Mouse (Mus musculus) liver, adult 2 months (tissue): ENCODE results near the gene Sertad2. TPM values are rescaled to one million over a fixed set of nuclear protein-coding genes. Genes with fewer than 3 reads are reported as not detected.

Source experiments
- DNase-seq: peaks from one replicate; pipeline ENCODE4 v3.0.0-alpha.2; 2011; ENCODE audit warnings: low read depth, low spot score; ENCODE audit errors: extremely low read depth
- H3K27ac ChIP-seq: fragments of 200-500 bp; replicated peaks from 2 replicates; pipeline ENCODE4 v1.5.1; 2012; ENCODE audit warnings: low read depth, mild to moderate bottlenecking, control low read depth, inconsistent platforms, low read length; ENCODE audit not compliant: insufficient read depth
- H3K27me3 ChIP-seq: fragments of 200-500 bp; 2 replicates; pipeline ENCODE4 v1.6.1; 2012; ENCODE audit warnings: mild to moderate bottlenecking, moderate library complexity, low read length, inconsistent platforms; ENCODE audit not compliant: control insufficient read depth, insufficient read depth
- H3K36me3 ChIP-seq: fragments of 200-500 bp; 2 replicates; pipeline ENCODE4 v1.6.1; 2012; ENCODE audit warnings: low read length, inconsistent platforms; ENCODE audit not compliant: control insufficient read depth, insufficient read depth
- H3K4me1 ChIP-seq: fragments of 200-500 bp; 2 replicates; pipeline ENCODE4 v1.6.1; 2011; ENCODE audit warnings: low read length; ENCODE audit not compliant: control insufficient read depth, insufficient read depth
- H3K4me3 ChIP-seq: fragments of 200-500 bp; 2 replicates; pipeline ENCODE4 v1.5.1; 2011; ENCODE audit warnings: low read depth, mild to moderate bottlenecking, control low read depth, low read length, moderate library complexity; ENCODE audit not compliant: insufficient read depth
- H3K79me2 ChIP-seq: fragments of 200-500 bp; 2 replicates; pipeline ENCODE4 v1.6.1; 2012; ENCODE audit warnings: inconsistent platforms, mild to moderate bottlenecking, low read length, moderate library complexity; ENCODE audit not compliant: control insufficient read depth, insufficient read depth
- H3K9ac ChIP-seq: fragments of 200-500 bp; 2 replicates; pipeline ENCODE4 v1.6.1; 2012; ENCODE audit warnings: low read depth, mild to moderate bottlenecking, control low read depth, inconsistent platforms, low read length
- CTCF ChIP-seq: fragments of 200-500 bp; IDR thresholded peaks from 2 replicates; pipeline ENCODE4 v1.5.1; 2011; ENCODE audit warnings: low read depth, low read length, control low read depth
- POLR2A ChIP-seq: fragments of 200-500 bp; IDR thresholded peaks from 2 replicates; pipeline ENCODE4 v1.6.1; 2011; ENCODE audit warnings: low read length, control low read depth; ENCODE audit not compliant: insufficient read depth; ENCODE audit errors: extremely low read depth
- WGBS: fragments of 180-500 bp; shearing (Covaris S2); methylation state at CpG from one replicate; pipeline ENCODE4 v1.1.7; 2018; 5-methylcytosine and 5-hydroxymethylcytosine counted together
- polyA plus RNA-seq: library from polyadenylated mRNA; depleted of rRNA; stranded (reverse); fragments of >200 nt; gene quantifications from 2 replicates; pipeline ENCODE4 v1.2.3, GENCODE M21; 2012
- total RNA-seq: library from RNA; depleted of rRNA; stranded (reverse); fragments of >200 nt; gene quantifications from 2 replicates; pipeline ENCODE4 v1.2.3, GENCODE M21; 2014

Gene Sertad2
- total and polyA plus RNA-seq, 2 experiments: 8.0 to 9.3 TPM

DNA sequence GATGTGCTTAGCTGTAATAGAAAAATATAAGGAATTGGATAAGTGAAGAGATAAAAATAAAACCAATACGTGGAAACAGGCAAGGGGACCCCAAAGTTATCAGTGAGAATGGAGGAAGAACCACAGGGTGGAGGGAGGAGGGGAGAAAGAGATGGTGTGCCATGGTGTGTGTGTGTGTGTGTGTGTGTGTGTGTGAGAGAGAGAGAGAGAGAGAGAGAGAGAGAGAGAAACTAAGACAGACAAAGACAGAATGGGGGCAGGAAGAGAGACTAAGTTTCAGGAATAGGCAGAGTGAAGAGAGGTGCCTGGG is 11.4 kb upstream of the Sertad2 start:
- WGBS: 20% methylated on average over 1 of the region's 1 CpGs
- Histone ChIP-seq H3K79me2 (no peaks in the 10 kb centered on the region), H3K27me3 (no peaks in the 10 kb centered on the region), H3K9ac (peak overlapping the region; percentile 55; the same call in 1 of the 2 replicates), H3K4me1 (peaks cover 2% of the 10 kb centered on the region; the same call in 1 of the 2 replicates), H3K27ac (no peak overlapping the region), H3K4me3 (no peak overlapping the region), H3K36me3 (no peaks in the 10 kb centered on the region)
- no peak for TF ChIP-seq POLR2A
- TF ChIP-seq CTCF: no peak
- DNase-seq: no peak

DNA sequence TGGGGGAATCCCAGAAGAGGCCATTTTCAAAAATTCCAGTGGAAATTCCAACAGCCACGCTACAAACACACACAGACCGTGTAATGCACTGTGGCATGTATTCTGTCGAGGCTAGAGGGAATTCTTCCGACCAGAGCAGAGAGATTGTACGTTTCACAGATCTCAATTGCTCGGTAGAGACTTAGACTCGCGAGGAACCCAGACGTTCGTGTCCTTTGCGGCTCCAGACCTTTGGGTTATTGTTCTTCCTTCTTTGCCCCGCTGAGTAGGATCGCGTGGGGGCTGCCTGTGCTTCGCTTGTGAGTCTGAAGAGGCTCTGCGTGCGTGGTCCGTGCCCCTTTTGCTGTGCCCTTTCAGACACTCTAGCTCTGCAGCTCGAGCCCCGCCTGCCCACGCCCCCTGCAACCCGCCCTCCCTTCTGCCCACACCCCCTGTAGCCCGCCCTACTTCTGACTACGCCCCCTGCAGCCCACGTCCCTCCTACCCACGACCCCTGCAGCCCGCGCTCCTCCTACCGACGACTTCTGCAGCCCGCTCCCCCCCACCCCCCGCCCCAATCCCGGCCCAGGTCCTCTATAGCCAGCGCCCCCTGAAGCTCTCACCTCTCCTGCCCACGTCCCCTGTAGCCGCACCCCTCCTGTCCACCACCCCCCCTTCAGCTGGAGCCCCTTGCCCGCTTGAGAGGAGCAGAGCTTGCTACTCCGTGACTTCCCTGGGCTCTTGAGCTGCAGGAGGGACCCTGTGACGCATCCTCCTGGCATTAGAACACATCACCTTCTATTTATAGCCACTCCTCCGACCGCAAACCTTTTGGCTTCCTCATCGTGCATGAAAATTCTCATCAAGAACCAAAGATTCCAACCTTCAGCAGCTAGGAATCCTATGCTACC is 10.8 kb upstream of the Sertad2 start:
- no peaks in the 10 kb centered on the region for H3K36me3 ChIP-seq
- TF ChIP-seq CTCF: no peak
- TF ChIP-seq POLR2A: no peak
- WGBS: 3% methylated on average over 42 of the region's 42 CpGs
- no peak overlapping the region for H3K27ac ChIP-seq
- DNase-seq: peak; percentile 41
- H3K4me3 ChIP-seq: peak overlapping the region; percentile 61
- peaks cover 2% of the 10 kb centered on the region; the same call in 1 of the 2 replicates for H3K4me1 ChIP-seq
- peak overlapping the region; percentile 55 for H3K9ac ChIP-seq
- no peaks in the 10 kb centered on the region for H3K79me2 ChIP-seq
- H3K27me3 ChIP-seq: no peaks in the 10 kb centered on the region

DNA sequence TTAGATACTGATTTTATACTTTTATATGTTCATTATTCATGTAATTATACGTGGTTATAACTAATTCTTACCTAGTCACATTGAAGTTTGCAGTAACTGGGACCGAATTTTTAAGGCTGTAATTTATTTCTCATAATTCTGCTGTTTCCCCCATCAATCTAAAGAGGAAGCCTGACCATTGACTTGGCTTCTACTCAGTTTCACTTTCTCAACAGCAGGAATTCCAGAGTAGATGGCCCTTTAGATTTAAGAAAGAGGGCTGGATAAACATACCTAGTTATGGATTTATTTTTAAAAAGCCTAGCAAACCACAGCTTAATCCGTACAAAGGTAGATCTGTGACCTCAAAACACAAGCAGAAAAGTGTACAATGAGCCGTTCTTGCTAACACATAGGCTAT is 9.8 kb upstream of the Sertad2 start:
- TF ChIP-seq CTCF (no peak), POLR2A (no peak)
- H3K4me3 ChIP-seq: no peak overlapping the region
- H3K27ac ChIP-seq: no peak overlapping the region
- H3K4me1 ChIP-seq: peaks cover 2% of the 10 kb centered on the region; the same call in 1 of the 2 replicates
- no peak for DNase-seq
- 77% methylated on average over 4 of the region's 4 CpGs for WGBS
- no peaks in the 10 kb centered on the region for H3K36me3 ChIP-seq
- no peaks in the 10 kb centered on the region for H3K27me3 ChIP-seq
- H3K9ac ChIP-seq: no peak overlapping the region
- no peaks in the 10 kb centered on the region for H3K79me2 ChIP-seq

DNA sequence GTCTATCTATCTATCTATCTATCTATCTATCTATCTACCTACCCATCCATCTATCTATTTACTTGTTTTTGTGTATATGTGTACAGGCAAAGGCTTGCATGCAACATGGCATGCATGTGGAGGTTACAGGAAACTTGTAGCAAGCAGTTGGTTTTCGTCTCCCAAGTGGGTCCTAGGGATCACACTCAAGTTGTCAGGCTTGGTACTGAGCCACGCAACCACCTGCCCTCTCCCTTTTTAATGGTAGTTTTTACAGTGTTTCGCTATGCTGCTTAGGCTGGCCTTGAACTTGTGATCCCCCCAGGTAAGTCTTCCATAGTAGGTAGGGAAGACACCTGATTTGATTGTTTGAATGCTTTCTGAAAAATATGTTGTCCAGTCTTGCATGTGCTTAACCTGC is 5.8 kb upstream of the Sertad2 start:
- 94% methylated on average over 3 of the region's 3 CpGs for WGBS
- Histone ChIP-seq H3K9ac (no peak overlapping the region), H3K79me2 (no peaks in the 10 kb centered on the region), H3K4me3 (no peak overlapping the region), H3K27me3 (no peaks in the 10 kb centered on the region), H3K4me1 (peaks cover 2% of the 10 kb centered on the region; the same call in 1 of the 2 replicates), H3K27ac (no peak overlapping the region), H3K36me3 (no peaks in the 10 kb centered on the region)
- DNase-seq: no peak
- TF ChIP-seq CTCF: no peak
- no peak for TF ChIP-seq POLR2A

DNA sequence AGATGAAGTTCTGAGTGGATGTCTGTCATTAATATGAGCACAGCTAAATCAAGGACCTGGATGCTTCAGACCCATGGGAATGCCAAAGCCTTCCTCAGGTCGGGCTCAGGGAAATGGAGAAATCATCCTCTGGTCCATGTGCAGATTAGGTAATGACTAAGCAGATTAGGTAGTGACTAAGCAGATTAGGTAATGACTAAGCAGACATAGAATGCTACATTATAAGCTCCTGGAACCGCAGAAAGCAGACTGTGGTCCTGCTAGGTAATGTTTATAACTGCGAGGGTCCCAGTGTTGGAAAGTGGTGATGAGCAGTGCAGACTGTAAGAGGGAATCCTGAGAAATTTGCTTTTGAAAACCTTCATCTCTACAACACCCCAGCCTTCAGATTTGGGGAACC is 4.6 kb upstream of the Sertad2 start:
- DNase-seq: no peak
- Histone ChIP-seq H3K4me1 (peaks cover 2% of the 10 kb centered on the region; the same call in 1 of the 2 replicates), H3K36me3 (no peaks in the 10 kb centered on the region), H3K79me2 (no peaks in the 10 kb centered on the region), H3K4me3 (no peak overlapping the region), H3K27me3 (no peaks in the 10 kb centered on the region), H3K27ac (no peak overlapping the region), H3K9ac (no peak overlapping the region)
- TF ChIP-seq CTCF: no peak
- TF ChIP-seq POLR2A: no peak
- WGBS: 88% methylated on average over 3 of the region's 3 CpGs

DNA sequence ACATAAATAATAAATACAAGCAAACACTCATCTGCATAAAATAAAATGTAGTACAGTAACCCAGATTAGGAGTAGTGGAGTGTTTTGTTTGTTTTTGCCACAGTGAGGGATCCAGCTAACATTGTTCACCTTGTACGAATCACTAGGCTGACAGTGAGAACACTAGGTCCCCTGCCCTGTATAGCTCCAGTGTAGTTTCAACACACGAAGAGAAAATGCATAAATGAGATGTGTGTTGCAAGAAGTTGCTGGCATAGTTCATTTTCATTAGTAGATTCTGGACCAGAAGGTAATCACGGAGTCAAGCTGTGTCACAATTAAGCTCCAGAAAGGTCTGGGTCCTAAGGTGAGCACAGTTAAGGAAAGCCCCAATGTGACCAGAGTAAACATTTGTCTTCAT is 1.8 kb upstream of the Sertad2 start:
- Histone ChIP-seq H3K27me3 (no peaks in the 10 kb centered on the region), H3K79me2 (peaks cover 4% of the 10 kb centered on the region; the same call in 1 of the 2 replicates), H3K27ac (no peak overlapping the region), H3K4me1 (peaks cover 2% of the 10 kb centered on the region; the same call in 1 of the 2 replicates), H3K36me3 (no peaks in the 10 kb centered on the region), H3K9ac (no peak overlapping the region), H3K4me3 (no peak overlapping the region)
- 33% methylated on average over 3 of the region's 3 CpGs for WGBS
- TF ChIP-seq CTCF (no peak), POLR2A (no peak)
- peak; percentile 40 for DNase-seq
